Mouse (Mus musculus) cerebellum, adult 2 months (tissue): ENCODE measurements around the gene Rec8.

Experiments
- CTCF ChIP-seq: fragments of 200-500 bp; IDR thresholded peaks from 2 replicates; pipeline ENCODE4 v1.5.1; 2011; ENCODE audit warnings: low read depth, mild to moderate bottlenecking, control low read depth, low read length, moderate library complexity, borderline replicate concordance; ENCODE audit not compliant: insufficient read depth
- POLR2A ChIP-seq: fragments of 200-500 bp; IDR thresholded peaks from 2 replicates; pipeline ENCODE4 v1.6.1; 2011; ENCODE audit warnings: low read length, control low read depth, borderline replicate concordance; ENCODE audit not compliant: insufficient read depth

DNA sequence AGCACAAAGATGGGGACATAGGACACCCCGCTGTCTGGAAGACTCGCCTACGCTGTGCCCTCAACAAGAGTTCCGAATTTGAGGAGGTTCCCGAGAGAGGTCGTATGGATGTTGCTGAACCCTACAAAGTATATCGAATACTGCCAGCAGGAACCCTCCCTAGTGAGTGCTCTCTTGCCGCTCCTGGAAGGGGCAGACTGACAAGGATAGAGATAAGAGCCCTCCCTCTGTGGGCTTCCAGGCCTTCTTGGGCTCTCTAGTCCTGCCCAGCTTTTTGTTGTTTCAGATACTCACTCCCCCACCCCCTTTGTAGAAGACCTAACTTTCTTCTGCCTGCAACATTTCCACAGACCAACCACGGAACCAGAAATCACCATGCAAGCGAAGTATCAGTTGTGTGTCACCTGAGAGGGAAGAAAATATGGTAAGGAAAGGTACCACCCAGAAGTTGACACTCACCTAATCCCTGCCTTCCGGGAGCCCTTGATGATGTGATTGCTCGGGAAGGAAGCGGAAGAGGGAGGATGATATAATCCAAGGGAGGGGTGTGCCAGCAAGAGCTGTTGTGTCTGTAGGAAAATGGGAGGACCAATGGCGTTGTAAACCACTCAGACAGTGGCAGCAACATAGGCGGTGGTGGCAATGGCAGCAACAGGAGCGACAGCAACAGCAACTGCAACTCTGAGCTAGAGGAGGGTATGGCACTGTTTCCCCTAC, 11.9 kb upstream of the Rec8 start:
- TF ChIP-seq CTCF (no peak), POLR2A (no peak)
